Mouse (Mus musculus) subcutaneous adipose tissue, adult 2 months (tissue): Measurements from ENCODE around the gene Ghdc. TPM values are rescaled to one million over a fixed set of nuclear protein-coding genes. Genes with fewer than 3 reads are reported as not detected.

Source experiments
- polyA plus RNA-seq: library from polyadenylated mRNA; depleted of rRNA; stranded (reverse); fragments of >200 nt; gene quantifications from 2 replicates; pipeline ENCODE4 v1.2.3, GENCODE M21; 2012; ENCODE audit warnings: low replicate concordance; rRNA removed

The Ghdc gene
- polyA plus RNA-seq = 18.3 and 26.9 TPM in 2 replicates

DNA sequence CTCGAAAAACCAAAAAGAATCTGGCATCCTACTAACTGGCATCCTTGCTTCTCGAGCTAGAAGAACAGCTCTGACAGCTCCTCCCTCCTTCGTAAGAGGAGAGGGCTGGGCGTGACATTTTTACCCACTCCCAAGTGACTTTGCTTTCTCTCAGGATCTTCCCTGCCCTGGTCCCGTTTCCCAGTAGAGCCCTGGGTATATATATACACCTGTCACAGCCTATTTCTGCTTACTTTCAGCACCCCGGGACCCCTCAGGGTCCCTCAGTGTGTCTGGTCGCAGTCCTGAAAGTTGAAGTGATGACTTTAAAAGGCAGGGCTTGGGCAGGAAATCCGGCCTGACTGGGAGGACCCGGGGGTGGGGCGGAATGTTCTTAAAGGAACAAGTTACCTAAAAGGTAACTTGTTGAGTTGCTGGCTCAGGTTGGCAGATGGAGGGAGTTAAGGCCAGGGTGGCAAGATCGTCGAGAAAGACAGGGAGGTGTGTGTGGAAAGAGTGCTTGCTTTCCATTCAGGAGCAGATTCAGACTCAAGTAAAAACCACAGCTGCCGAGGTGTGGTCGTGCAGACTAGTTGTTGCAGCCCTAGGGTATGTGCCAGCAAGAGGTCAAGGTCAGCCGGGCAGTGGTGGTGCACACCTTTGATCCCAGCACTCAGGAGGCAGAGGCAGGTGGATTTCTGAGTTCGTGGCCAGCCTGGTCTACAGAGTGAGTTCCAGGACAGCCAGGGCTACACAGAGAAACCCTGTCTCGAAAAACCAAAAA lies at the start of gene Ghdc:
Gene Ghdc (minus strand): TSS at position 312 of the 763 bp plus-strand sequence.

DNA sequence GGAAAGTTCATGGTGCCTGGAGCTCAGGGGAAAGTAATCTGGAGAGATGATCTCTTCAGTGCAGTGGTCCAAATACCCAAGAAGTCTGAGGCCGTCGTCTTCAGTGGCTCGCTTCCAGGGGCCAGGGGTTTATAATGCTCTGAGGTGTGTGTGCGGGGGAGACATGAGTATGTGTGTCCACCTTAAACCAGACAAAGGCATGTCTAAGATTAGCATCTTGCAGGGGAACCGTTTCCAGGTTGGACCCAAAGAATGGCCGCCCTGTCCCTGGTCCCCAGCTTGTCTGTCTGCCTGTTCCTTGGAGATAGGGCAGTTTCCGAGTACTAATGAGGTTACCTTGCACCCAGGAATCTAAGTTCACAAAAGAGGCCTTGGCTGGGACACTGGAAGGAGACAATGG lies 7.9 kb downstream of the Ghdc start, which contains the start of gene Hcrt:
Gene Hcrt (minus strand): TSS at position 101 of the 400 bp plus-strand sequence.

DNA sequence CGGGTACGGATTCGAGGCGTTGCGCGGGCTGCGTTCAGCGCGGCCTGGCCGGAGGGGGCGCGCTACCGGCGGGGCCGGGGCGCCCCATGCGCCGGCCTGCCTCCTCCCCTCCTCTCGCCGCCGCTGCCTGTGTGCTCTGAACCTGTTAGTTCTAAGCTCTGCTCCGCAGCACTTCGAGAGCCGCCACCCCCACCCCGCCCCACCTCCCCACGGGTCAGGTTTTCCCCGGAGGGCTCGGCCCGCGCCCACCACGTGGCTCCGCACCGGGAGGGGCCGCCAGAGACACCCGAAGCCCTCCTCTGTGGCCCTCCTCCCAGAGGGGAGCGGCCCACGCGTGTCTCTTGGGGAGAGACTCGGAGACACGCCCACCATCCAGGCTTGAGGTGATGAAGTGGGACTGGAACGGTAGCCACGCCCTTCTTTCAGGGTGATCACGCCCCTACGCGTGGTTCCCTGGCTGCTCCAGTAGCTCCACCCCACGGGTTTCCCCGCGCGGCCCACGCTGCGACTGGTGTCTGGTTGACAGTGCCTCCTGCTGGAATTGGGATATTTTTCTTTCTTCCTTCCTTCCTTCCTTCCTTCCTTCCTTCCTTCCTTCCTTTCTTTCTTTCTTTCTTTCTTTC lies 11.0 kb downstream of the Ghdc start, which contains the start of gene Kcnh4:
Gene Kcnh4 (minus strand): TSS at position 332 of the 623 bp plus-strand sequence.

DNA sequence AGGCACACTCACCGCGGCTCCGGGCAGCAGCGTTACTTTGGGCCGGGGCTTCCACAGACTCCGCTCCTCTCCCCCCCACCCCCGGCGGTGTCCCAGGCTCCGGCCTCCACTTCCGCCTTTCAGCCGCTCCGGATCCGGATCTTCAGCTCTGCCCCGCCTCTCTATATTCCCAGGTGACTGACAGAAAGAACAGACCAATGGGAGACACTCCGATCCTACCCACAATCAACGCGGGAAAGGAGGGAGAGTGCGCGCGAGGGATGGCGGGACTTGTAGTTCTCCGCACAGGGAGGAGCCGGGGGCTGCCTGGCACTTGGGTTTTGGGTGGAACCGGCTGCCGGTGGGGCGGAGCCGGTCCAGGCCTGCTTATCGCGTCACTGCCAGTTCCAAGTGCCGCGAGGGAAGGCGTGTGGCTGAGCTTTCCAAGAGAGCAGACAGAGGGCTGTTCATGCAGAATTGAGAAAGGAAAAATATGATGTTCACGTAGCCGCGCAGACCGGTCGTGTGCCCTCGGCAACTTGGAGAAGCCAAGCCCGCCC lies 32.6 kb downstream of the Ghdc start, which contains the start of gene Rab5c:
Gene Rab5c (minus strand): TSS at position 150 of the 539 bp plus-strand sequence.

Other genes starting within 250 kb of the Ghdc start
- gene Acly, start 243.0 kb downstream of the Ghdc start, polyA plus RNA-seq = 867 and 1,359 TPM in 2 replicates
- 1.3 and 1.5 TPM in 2 replicates for gene Ttc25, start 225.3 kb downstream of the Ghdc start, polyA plus RNA-seq
- 23.0 and 37.9 TPM in 2 replicates for gene Cnp, start 196.1 kb downstream of the Ghdc start, polyA plus RNA-seq
- gene Nkiras2, start 151.7 kb downstream of the Ghdc start, polyA plus RNA-seq = 78.7 and 99.3 TPM in 2 replicates
- 40.7 and 54.1 TPM in 2 replicates for gene Dnajc7, start 150.8 kb downstream of the Ghdc start, polyA plus RNA-seq
- gene Zfp385c, start 78.5 kb downstream of the Ghdc start, polyA plus RNA-seq = 0.52 and 2.2 TPM in 2 replicates
- gene Dhx58, start 66.7 kb downstream of the Ghdc start, polyA plus RNA-seq = 11.7 and 17.3 TPM in 2 replicates
- 37.3 and 71.8 TPM in 2 replicates for gene Kat2a, start 58.5 kb downstream of the Ghdc start, polyA plus RNA-seq
- not detected in 2 replicates for gene Hspb9, start 57.1 kb downstream of the Ghdc start, polyA plus RNA-seq
- gene Rab5c, start 32.7 kb downstream of the Ghdc start, polyA plus RNA-seq = 253 and 307 TPM in 2 replicates
- gene Kcnh4, start 11.0 kb downstream of the Ghdc start, polyA plus RNA-seq = 0.39 and 1.0 TPM in 2 replicates
- not detected in 2 replicates for gene Hcrt, start 8.0 kb downstream of the Ghdc start, polyA plus RNA-seq
- gene Stat5b, start 79.8 kb upstream of the Ghdc start, polyA plus RNA-seq = 35.6 and 42.3 TPM in 2 replicates
- gene Stat5a, start 88.4 kb upstream of the Ghdc start, polyA plus RNA-seq = 46.0 and 63.9 TPM in 2 replicates
- gene Stat3, start 168.6 kb upstream of the Ghdc start, polyA plus RNA-seq = 102 and 167 TPM in 2 replicates
- gene Cavin1, start 199.9 kb upstream of the Ghdc start, polyA plus RNA-seq = 320 and 538 TPM in 2 replicates
- gene Atp6v0a1, start 238.5 kb upstream of the Ghdc start, polyA plus RNA-seq = 83.8 and 142 TPM in 2 replicates